Mouse (Mus musculus): ENCODE measurements around the gene Adam25. TPM values are rescaled to one million over a fixed set of nuclear protein-coding genes. Genes with fewer than 3 reads are reported as not detected.
"Not testable (repeated sequence)": the region's sequence is repeated elsewhere in the genome, so short reads cannot be mapped to it uniquely, and the experiment has no call there.

Adam25 gene
- polyA plus RNA-seq (2012; fragmentation: generic; extraction: Trizol): not detected
- long read RNA-seq, experiment 1: 0 reads
- long read RNA-seq, experiment 2: 0 reads

DNA sequence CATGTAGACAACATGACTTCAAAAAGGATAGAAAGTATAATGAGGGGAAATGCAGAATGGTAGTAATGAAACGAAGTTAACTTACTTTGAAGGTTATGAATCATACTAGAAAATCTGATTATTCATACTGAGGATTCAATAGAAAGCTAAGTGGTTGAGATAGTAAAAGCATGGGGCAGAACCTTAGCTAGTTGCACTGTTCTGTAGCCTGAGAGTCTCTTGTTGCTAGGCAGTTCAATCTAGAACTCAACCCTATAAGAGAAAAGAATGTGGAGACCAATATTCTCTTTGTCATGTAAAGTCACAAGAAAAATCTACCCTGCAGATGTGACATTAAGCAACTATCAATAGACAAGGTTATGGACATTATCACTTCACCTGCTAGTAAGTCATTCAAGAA is at the start of gene Adam25:
Adam25 (plus strand) TSS at position 301 of the 400 bp plus-strand sequence.
- H3K79me3 ChIP-seq (ENCODE audit: low read depth); H3K79me2 ChIP-seq (ENCODE audit: control insufficient read depth, insufficient read depth); H3K27me3 ChIP-seq (ENCODE audit: control insufficient read depth, insufficient read depth, insufficient read length); H3K36me3 ChIP-seq (ENCODE audit: control insufficient read depth, insufficient read depth); H3ac ChIP-seq (ENCODE audit: control insufficient read depth, insufficient read length, low read depth); H3K4me3 ChIP-seq (ENCODE audit: insufficient read depth, poor library complexity, severe bottlenecking): not testable (repeated sequence)

DNA sequence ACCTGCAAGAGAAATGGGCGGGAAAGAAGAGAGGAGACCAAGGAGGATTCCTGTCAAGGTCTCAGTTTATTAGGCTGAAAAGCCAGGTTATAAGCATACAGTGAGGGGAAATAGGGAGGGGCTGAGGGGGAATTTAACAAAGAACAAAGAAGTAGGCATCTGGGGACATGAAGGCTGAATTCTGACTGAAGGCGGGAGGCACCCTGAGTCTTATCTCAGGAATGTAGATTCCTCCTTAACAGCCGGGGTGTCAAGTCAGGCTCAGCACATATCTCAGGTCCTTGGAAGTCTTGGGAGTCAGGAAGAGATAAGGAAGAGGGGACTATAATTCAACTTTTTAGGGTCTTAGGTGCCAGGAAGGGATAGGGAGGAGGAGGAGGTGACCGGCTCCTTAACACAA is 36.6 kb upstream of the Adam25 start:
- H3K36me3 ChIP-seq (ENCODE audit: control insufficient read depth, insufficient read depth); H3K79me2 ChIP-seq (ENCODE audit: control insufficient read depth, insufficient read depth); H3K27me3 ChIP-seq (ENCODE audit: control insufficient read depth, insufficient read depth, insufficient read length); H3K79me3 ChIP-seq (ENCODE audit: low read depth); H3ac ChIP-seq (ENCODE audit: control insufficient read depth, insufficient read length, low read depth); H3K4me3 ChIP-seq (ENCODE audit: insufficient read depth, poor library complexity, severe bottlenecking): not testable (repeated sequence)

DNA sequence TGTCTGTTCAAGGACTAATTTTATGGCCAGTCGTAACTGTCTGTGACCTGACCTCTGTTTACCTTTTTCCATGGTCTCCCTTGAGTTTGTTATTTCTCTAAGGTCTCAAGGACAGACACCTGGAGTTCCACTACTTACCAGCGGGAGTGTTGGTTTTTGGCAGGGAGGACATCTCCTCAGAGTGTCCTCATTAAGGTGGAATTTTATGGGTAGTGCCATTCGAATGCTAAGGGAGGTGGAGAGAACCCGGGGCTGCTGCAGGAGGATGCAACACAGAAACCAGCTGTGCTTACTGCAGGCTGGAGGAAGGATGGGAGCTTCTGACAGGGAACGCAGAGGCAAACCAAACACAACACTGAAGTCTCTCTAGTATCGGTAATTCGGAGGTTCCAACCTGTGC is 36.0 kb upstream of the Adam25 start:
- Histone ChIP-seq H3ac (ENCODE audit: control insufficient read depth, insufficient read length, low read depth) (no peak overlapping the region), H3K36me3 (ENCODE audit: control insufficient read depth, insufficient read depth) (no peaks in the 10 kb centered on the region), H3K4me3 (ENCODE audit: insufficient read depth, poor library complexity, severe bottlenecking) (no peak overlapping the region), H3K79me3 (ENCODE audit: low read depth) (no peaks in the 10 kb centered on the region), H3K27me3 (ENCODE audit: control insufficient read depth, insufficient read depth, insufficient read length) (no peaks in the 10 kb centered on the region), H3K79me2 (ENCODE audit: control insufficient read depth, insufficient read depth) (no peaks in the 10 kb centered on the region)
- TF ChIP-seq MYOG (IDR thresholded peaks at IDR 0.05; ENCODE audit: control insufficient read depth, extremely low read depth, insufficient read length) (no peak), CTCF (IDR thresholded peaks at IDR 0.05; ENCODE audit: control insufficient read depth, insufficient read depth, insufficient read length) (no peak), USF1 (IDR thresholded peaks at IDR 0.05; ENCODE audit: low read depth) (no peak), CEBPB (IDR thresholded peaks at IDR 0.05; ENCODE audit: low read depth) (no peak), MAX (IDR thresholded peaks at IDR 0.05) (no peak), MYOD1 (IDR thresholded peaks at IDR 0.05; ENCODE audit: control insufficient read depth, insufficient read length, low read depth) (no peak), FOSL1 (IDR thresholded peaks at IDR 0.05; ENCODE audit: insufficient read depth, low read length, poor library complexity, severe bottlenecking) (no peak)

- TF ChIP-seq MYOD1 (IDR thresholded peaks at IDR 0.05; ENCODE audit: control insufficient read depth, insufficient read length, low read depth) (no peak), USF1 (IDR thresholded peaks at IDR 0.05; ENCODE audit: low read depth) (no peak), MYOG (IDR thresholded peaks at IDR 0.05; ENCODE audit: control insufficient read depth, extremely low read depth, insufficient read length) (no peak), CEBPB (IDR thresholded peaks at IDR 0.05; ENCODE audit: low read depth) (no peak)
- Histone ChIP-seq H3ac (ENCODE audit: control insufficient read depth, insufficient read length, low read depth) (no peak overlapping the region), H3K79me3 (ENCODE audit: low read depth) (no peaks in the 10 kb centered on the region), H3K27me3 (ENCODE audit: control insufficient read depth, insufficient read depth, insufficient read length) (no peaks in the 10 kb centered on the region), H3K4me3 (ENCODE audit: insufficient read depth, poor library complexity, severe bottlenecking) (no peak overlapping the region), H3K79me2 (ENCODE audit: control insufficient read depth, insufficient read depth) (no peaks in the 10 kb centered on the region), H3K36me3 (ENCODE audit: control insufficient read depth, insufficient read depth) (no peaks in the 10 kb centered on the region)
These were observed 31.3 kb downstream of the Adam25 start for GRCm38 (mm10) chr8:40783320-40783719.

- H3K4me3 ChIP-seq (ENCODE audit: insufficient read depth, poor library complexity, severe bottlenecking); H3K79me3 ChIP-seq (ENCODE audit: low read depth); H3K79me2 ChIP-seq (ENCODE audit: control insufficient read depth, insufficient read depth): not testable (repeated sequence)
These were observed 41.0 kb downstream of the Adam25 start, which contains the start of gene Adam20 for GRCm38 (mm10) chr8:40792973-40793372. Adam20 (plus strand) TSS chr8:40793273.

GRCm38 (mm10) chr8:40803379-40804079 is 51.5 kb downstream of the Adam25 start:
- no peaks in the 10 kb centered on the region for H3K27me3 ChIP-seq (ENCODE audit: control insufficient read depth, insufficient read depth, insufficient read length)
- H3K79me2 ChIP-seq (ENCODE audit: control insufficient read depth, insufficient read depth): no peaks in the 10 kb centered on the region
- no peaks in the 10 kb centered on the region for H3K79me3 ChIP-seq (ENCODE audit: low read depth)
- H3K36me3 ChIP-seq (ENCODE audit: control insufficient read depth, insufficient read depth): no peaks in the 10 kb centered on the region
- H3K4me3 ChIP-seq (ENCODE audit: insufficient read depth, poor library complexity, severe bottlenecking): no peak overlapping the region
- TF ChIP-seq MYOG (IDR thresholded peaks at IDR 0.05; ENCODE audit: control insufficient read depth, extremely low read depth, insufficient read length): no peak
- no peak overlapping the region for H3ac ChIP-seq (ENCODE audit: control insufficient read depth, insufficient read length, low read depth)

More at GRCm38 (mm10) chr8:40792973-40793372, 41.0 kb downstream of the Adam25 start, which contains the start of gene Adam20:
- H3K27me3 ChIP-seq (ENCODE audit: control insufficient read depth, insufficient read depth, insufficient read length); H3K36me3 ChIP-seq (ENCODE audit: control insufficient read depth, insufficient read depth); H3ac ChIP-seq (ENCODE audit: control insufficient read depth, insufficient read length, low read depth): not testable (repeated sequence)

Other genes starting within 250 kb of the Adam25 start
- not detected for gene Adam24, start 77.1 kb upstream of the Adam25 start, polyA plus RNA-seq (2012; fragmentation: generic; extraction: Trizol)
- gene Adam20, start 41.1 kb downstream of the Adam25 start, polyA plus RNA-seq (2012; fragmentation: generic; extraction: Trizol): not detected
- not detected for gene Adam39, start 70.8 kb downstream of the Adam25 start, polyA plus RNA-seq (2012; fragmentation: generic; extraction: Trizol)